Mouse (Mus musculus): ENCODE measurements around the gene Prr36. TPM values are rescaled to one million over a fixed set of nuclear protein-coding genes. Genes with fewer than 3 reads are reported as not detected.

Prr36 gene
- polyA plus RNA-seq, 1 experiment from 2014 or later, result 1.4 TPM

DNA sequence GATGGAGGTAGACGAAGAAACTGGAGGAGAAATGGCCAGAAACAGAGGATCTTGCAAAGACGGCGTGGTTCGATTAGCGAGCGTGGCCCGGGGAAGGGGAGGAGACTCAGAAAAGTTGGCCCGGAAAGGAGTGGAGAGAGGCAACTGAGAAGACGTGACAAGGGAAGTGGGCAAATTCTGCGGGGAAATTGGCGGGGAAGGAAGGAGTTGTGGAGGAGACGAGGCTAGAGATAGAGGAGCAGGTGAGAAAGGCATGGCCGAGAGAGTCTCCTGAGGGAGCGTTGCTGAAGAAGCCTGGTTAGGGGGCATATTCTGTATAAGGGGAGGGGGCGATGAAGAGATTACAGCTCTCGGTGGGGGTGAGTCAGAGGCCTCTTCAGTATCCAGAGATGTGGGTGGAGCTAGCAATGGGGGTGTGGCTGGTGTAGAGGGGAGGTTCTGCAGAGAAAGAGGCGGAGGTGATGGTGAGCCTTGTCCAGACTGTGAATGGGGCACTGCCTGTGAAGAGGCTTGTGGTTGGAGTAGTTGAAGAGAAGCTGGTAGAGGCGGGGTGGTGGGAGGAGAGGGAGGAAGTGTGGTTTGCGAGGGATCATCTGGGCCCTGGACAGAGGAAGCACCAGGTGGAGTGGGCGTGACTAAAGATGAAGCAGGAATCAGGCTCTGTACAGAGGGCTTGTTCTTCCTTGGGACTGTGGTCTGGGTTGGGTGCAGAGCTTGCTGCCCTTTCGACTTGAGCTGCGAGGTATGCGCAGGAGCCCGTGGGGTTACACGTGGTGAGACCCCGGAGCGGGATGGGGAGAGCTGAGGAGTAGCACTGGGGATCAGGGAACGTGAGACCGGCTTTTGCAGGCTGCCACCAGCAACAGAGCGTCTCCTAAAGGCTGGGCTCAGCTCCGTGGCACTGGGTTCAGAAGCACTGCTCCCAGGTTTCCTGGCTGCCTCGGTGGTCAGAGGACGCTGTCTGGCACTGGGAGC is 3.0 kb downstream of the Prr36 start:
- peak; percentile 34; the same call in 1 of the 2 replicates for ATAC-seq (ENCODE audit: insufficient number of reproducible peaks, insufficient read depth, low FRiP score, low TSS enrichment, low read depth)
- Histone ChIP-seq H3K27ac (no peak overlapping the region), H3K4me2 (peak overlapping the region; percentile 91), H3K4me3 (replicated peaks) (peak overlapping the region; percentile 46), H3K9ac (replicated peaks) (peak overlapping the region; percentile 44; the same call in 1 of the 2 replicates), H3K36me3 (0 out of 2 replicates have a peak, but pooled peaks cover 9% of the 10 kb centered on the region), H3K4me1 (replicated peaks) (peaks cover 38% of the 10 kb centered on the region), H3K9me3 (0 out of 2 replicates have a peak, but pooled peaks cover 2% of the 10 kb centered on the region), H3K27me3 (peaks cover 72% of the 10 kb centered on the region)
- WGBS, result 8% methylated on average over 33 of the region's 33 CpGs

DNA sequence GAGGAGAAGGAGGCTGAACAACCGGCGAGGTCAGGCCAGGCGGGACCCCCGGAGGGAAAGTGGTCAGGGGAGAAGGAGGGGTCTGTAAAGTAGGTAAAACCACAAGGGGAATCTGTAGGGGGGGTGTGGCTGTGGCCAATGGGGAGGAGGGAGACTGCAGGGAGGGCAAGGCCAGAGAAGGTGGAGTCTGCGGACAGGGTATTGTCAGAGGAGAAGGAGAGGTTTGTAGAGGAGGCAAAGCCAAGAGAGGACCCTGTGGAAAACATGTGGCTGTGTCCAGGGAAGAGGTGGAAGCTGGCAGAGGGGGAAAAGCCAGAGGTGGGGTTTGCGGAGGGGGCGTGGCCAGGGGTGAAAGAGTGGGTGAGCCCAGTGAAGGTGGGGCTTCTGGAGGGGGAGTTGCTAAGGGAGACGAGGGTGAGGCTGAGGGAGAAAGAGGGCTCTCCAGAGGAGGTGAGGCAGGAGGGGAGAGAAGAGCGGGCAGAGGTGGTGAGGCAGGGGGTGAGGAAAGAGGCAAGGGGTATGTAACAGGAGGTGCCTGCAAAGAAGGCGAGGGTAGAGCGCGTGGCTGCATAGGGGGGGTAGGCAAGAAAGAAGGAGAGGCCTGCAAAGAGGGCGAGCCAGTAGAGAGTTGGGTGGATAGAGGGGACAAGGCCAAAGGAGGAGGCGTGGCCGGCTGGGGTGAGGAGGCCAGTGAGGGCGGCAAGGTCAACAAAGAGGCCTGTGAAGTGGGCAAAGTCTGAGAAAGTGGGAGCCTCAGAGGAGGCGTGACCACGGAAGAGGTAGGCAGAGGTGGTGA is 3.9 kb downstream of the Prr36 start:
- H3K27me3 ChIP-seq, result peaks cover 74% of the 10 kb centered on the region
- H3K36me3 ChIP-seq, result 0 out of 2 replicates have a peak, but pooled peaks cover 9% of the 10 kb centered on the region
- H3K4me1 ChIP-seq (replicated peaks), result peaks cover 38% of the 10 kb centered on the region
- no peak overlapping the region for H3K27ac ChIP-seq
- H3K9me3 ChIP-seq, result 0 out of 2 replicates have a peak, but pooled peaks cover 5% of the 10 kb centered on the region
- H3K4me2 ChIP-seq, result peak overlapping the region; percentile 91
- peak overlapping the region; percentile 57 for H3K9ac ChIP-seq (replicated peaks)
- peak overlapping the region; percentile 46 for H3K4me3 ChIP-seq (replicated peaks)
- ATAC-seq (ENCODE audit: insufficient number of reproducible peaks, insufficient read depth, low FRiP score, low TSS enrichment, low read depth), result peak; percentile 71
- under 1% methylated on average over 18 of the region's 18 CpGs for WGBS

DNA sequence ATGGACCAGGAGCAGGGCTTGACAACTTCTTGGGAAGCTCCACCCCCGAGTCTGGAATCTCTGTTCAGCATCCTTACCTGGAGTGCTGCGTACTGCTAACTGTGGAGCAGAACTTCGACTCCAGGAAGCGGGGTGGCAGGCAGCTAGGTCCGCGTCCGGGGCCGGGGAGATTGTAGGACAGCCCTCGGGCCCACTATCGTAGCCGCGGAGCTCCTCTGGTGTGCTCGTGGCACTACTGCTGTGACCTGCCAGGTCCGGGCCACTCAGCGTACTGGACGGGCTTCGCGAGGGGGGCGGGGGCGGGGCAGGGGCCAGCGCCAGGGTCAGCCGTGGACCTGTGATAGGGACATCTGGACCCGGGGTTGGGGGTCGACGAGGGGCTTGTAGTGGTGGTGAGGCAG is 4.5 kb downstream of the Prr36 start:
- under 1% methylated on average over 25 of the region's 25 CpGs for WGBS

DNA sequence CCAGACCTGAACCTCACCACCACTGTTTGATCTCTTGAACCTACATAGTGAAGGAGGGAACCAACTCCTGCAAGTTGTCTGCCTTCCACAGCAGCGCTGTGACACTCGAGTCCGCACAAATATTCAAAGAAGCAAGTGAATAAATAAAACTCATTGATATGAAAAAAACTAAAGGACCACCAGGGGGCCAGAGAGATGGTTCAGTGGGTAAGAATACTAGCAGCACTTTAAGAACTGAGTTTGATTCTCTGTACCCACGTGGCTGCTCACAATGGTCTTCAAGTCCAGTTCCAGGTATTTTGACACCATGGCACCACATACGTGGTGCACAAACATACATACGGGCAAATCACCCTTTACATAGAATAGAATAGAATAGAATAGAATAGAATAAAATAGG is 6.2 kb downstream of the Prr36 start:
- H3K27me3 ChIP-seq, result peaks cover 74% of the 10 kb centered on the region
- H3K9me3 ChIP-seq, result 0 out of 2 replicates have a peak, but pooled peaks cover 5% of the 10 kb centered on the region
- H3K4me3 ChIP-seq (replicated peaks), result no peak overlapping the region
- H3K4me1 ChIP-seq (replicated peaks), result peaks cover 33% of the 10 kb centered on the region
- no peak overlapping the region for H3K9ac ChIP-seq (replicated peaks)
- H3K36me3 ChIP-seq, result 0 out of 2 replicates have a peak, but pooled peaks cover 9% of the 10 kb centered on the region
- H3K4me2 ChIP-seq, result no peak overlapping the region
- WGBS, result 85% methylated on average over 6 of the region's 6 CpGs
- H3K27ac ChIP-seq, result no peak overlapping the region
- no peak for ATAC-seq (ENCODE audit: insufficient number of reproducible peaks, insufficient read depth, low FRiP score, low TSS enrichment, low read depth)

More for the DNA sequence above, 4.5 kb downstream of the Prr36 start:
- peak overlapping the region; percentile 91 for H3K4me2 ChIP-seq
- H3K9ac ChIP-seq (replicated peaks), result peak overlapping the region; percentile 57; the same call in 1 of the 2 replicates
- no peak overlapping the region for H3K27ac ChIP-seq
- peaks cover 74% of the 10 kb centered on the region for H3K27me3 ChIP-seq
- H3K36me3 ChIP-seq, result 0 out of 2 replicates have a peak, but pooled peaks cover 9% of the 10 kb centered on the region
- peak; percentile 21 for ATAC-seq (ENCODE audit: insufficient number of reproducible peaks, insufficient read depth, low FRiP score, low TSS enrichment, low read depth)
- H3K4me1 ChIP-seq (replicated peaks), result peaks cover 38% of the 10 kb centered on the region
- H3K4me3 ChIP-seq (replicated peaks), result peak overlapping the region; percentile 46
- 0 out of 2 replicates have a peak, but pooled peaks cover 5% of the 10 kb centered on the region for H3K9me3 ChIP-seq

DNA sequence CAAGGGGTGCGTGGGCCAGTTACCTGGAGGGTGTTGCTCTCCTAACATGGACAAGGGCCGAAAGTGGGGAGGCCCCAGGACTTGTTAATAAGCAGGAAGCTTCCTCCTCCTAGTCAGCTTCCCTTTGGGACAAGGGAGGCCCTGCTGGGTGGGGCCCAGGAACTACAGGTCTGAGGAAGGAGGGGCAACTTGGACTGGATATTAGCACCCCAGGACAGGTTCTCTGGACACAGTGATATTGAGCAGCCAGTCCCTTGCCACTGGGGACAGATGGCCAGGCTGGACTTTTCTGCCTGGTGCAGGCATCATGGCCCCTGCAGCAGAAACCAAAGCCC is 10.3 kb downstream of the Prr36 start:
- 41% methylated on average over 2 of the region's 2 CpGs for WGBS
- Histone ChIP-seq H3K4me2 (no peak overlapping the region), H3K27ac (no peak overlapping the region), H3K36me3 (peaks cover 18% of the 10 kb centered on the region; the same call in 1 of the 2 replicates), H3K9ac (replicated peaks) (no peak overlapping the region), H3K27me3 (peaks cover 65% of the 10 kb centered on the region), H3K9me3 (0 out of 2 replicates have a peak, but pooled peaks cover 5% of the 10 kb centered on the region), H3K4me1 (replicated peaks) (peaks cover 12% of the 10 kb centered on the region), H3K4me3 (replicated peaks) (no peak overlapping the region)
- ATAC-seq (ENCODE audit: insufficient number of reproducible peaks, insufficient read depth, low FRiP score, low TSS enrichment, low read depth), result no peak

DNA sequence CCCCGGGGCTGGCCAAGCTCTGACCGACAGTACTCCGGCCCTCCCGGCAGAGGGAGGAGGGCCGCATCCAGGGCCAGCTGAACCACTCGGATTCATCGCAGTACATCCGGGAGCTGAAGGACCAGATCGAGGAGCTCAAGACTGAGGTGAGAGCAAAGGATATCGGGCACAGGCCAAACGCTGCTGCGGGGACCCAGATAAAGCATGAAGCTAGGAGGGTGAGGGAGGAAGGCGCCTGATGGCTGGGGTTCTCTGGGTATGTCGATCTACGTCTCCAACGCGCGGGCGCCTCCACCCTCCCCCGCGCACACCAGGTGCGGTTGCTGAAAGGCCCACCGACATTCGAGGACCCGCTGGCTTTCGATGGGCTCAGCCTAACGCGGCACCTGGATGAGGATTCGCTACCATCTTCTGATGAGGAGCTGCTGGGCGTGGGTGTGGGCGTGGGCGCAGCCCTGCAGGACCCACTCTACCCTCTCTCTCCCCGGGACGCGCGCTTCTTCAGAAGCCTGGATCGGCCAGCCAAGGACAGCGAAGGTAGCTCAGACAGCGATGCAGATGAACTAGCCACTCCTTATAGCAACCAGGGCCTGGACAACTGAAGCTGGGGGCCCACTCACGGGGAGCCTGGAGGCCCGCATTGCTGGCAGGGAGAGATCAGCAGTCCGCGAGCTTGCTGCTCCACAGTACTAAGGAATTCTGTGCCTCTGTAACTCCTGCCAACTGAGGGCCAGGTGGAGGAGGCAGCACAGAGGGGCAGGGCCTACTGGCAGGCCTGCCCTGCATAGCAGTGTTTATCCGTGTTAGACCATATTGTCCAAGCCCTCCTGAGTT is 10.9 kb downstream of the Prr36 start:
- peaks cover 12% of the 10 kb centered on the region for H3K4me1 ChIP-seq (replicated peaks)
- ATAC-seq (ENCODE audit: insufficient number of reproducible peaks, insufficient read depth, low FRiP score, low TSS enrichment, low read depth), result peak; percentile 21; the same call in 1 of the 2 replicates
- H3K9ac ChIP-seq (replicated peaks), result peak overlapping the region; percentile 47; the same call in 1 of the 2 replicates
- WGBS, result 8% methylated on average over 44 of the region's 44 CpGs
- peaks cover 64% of the 10 kb centered on the region for H3K27me3 ChIP-seq
- H3K4me3 ChIP-seq (replicated peaks), result peak overlapping the region; percentile 22
- peak overlapping the region; percentile 34 for H3K4me2 ChIP-seq
- H3K9me3 ChIP-seq, result 0 out of 2 replicates have a peak, but pooled peaks cover 5% of the 10 kb centered on the region
- H3K36me3 ChIP-seq, result peaks cover 18% of the 10 kb centered on the region; the same call in 1 of the 2 replicates
- no peak overlapping the region for H3K27ac ChIP-seq

DNA sequence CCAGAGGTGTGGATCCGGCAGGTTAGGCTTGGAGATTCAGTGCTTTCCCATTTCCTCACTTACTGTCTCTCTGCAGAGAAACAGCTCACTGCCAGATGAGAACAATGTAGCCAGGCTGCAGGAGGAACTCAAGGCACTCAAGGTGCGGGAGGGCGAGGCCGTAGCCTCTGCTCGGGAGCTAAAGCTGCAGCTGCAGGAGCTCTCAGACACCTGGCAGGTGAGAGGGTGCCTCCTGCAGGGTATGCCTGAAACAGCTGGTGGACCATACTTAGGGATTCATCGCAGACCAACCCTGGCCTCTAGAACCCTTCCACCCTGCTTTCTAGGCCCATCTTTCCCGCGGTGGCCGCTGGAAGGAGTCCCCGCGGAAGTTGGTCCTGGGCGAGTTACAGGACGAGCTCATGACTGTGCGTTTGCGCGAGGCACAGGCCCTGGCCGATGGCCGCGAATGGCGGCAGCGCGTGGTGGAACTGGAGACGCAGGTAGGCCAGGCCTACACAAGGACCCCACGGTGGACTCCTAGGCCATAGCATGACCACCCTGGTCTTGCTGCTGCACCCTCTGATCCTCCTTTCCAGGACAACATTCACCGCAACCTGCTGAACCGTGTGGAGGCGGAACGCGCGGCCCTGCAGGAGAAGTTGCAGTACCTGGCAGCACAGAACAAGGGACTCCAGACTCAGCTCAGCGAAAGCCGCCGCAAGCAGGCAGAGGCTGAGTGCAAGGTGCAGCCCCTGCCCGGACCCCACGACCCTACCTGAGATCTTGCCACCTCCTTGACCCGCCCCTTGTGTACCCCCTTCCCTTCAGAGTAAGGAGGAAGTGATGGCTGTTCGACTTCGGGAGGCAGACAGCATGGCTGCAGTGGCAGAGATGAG is 11.8 kb downstream of the Prr36 start:
- no peak overlapping the region for H3K27ac ChIP-seq
- H3K36me3 ChIP-seq, result peaks cover 18% of the 10 kb centered on the region; the same call in 1 of the 2 replicates
- H3K9me3 ChIP-seq, result 0 out of 2 replicates have a peak, but pooled peaks cover 5% of the 10 kb centered on the region
- H3K4me3 ChIP-seq (replicated peaks), result peak overlapping the region; percentile 22
- ATAC-seq (ENCODE audit: insufficient number of reproducible peaks, insufficient read depth, low FRiP score, low TSS enrichment, low read depth), result peak; percentile 7; the same call in 1 of the 2 replicates
- H3K9ac ChIP-seq (replicated peaks), result peak overlapping the region; percentile 47; the same call in 1 of the 2 replicates
- H3K4me2 ChIP-seq, result peak overlapping the region; percentile 34
- WGBS, result 8% methylated on average over 38 of the region's 38 CpGs
- H3K27me3 ChIP-seq, result peaks cover 59% of the 10 kb centered on the region
- H3K4me1 ChIP-seq (replicated peaks), result peaks cover 12% of the 10 kb centered on the region

DNA sequence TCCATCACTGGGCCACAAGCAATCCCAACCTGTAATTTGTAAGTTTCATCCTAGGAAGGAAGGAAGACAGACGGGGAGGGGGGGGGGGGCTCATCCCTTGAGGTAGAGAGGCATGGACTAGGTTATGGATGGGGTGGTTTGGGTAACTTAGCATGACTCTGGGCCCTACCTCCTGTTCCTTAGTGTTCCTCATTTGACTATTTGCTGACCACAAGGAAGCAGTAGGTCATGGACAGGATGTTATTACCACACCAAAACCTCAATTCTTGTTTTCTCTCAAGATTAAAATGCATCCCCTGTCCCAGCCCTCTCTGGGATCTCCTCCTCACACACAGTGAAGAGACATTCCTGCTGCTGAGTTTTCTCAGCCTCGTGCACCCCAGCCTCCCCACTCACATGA is 15.9 kb downstream of the Prr36 start:
- no peak for ATAC-seq (ENCODE audit: insufficient number of reproducible peaks, insufficient read depth, low FRiP score, low TSS enrichment, low read depth)
- no peak overlapping the region for H3K4me2 ChIP-seq
- no peaks in the 10 kb centered on the region for H3K9me3 ChIP-seq
- no peak overlapping the region for H3K4me3 ChIP-seq (replicated peaks)
- WGBS, result 78% methylated on average over 2 of the region's 2 CpGs
- peaks cover 30% of the 10 kb centered on the region for H3K27me3 ChIP-seq
- peaks cover 17% of the 10 kb centered on the region; the same call in 1 of the 2 replicates for H3K36me3 ChIP-seq
- no peak overlapping the region for H3K27ac ChIP-seq
- H3K9ac ChIP-seq (replicated peaks), result no peak overlapping the region
- peaks cover 5% of the 10 kb centered on the region for H3K4me1 ChIP-seq (replicated peaks)

DNA sequence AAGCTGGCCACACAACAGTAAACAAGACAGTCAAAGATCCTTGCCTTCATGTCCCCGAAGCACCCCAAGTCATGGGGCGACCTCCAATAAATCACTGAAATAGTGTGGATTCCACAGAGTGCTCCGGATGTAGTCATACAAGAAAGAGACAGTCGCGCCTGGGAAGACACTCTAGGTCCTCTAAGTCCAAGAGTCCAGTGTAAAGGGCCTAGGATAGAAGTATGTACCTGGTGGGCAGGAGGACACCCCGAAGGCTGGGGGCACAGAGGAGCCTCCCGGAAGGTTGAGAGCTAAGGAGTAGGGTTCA is 23.7 kb downstream of the Prr36 start:
- Histone ChIP-seq H3K4me3 (replicated peaks) (no peak overlapping the region), H3K27me3 (no peaks in the 10 kb centered on the region), H3K36me3 (peaks cover 16% of the 10 kb centered on the region; the same call in 1 of the 2 replicates), H3K4me2 (peak overlapping the region; percentile 42), H3K4me1 (replicated peaks) (peaks cover 6% of the 10 kb centered on the region), H3K9me3 (no peaks in the 10 kb centered on the region), H3K27ac (no peak overlapping the region), H3K9ac (replicated peaks) (no peak overlapping the region)
- WGBS, result 50% methylated on average over 7 of the region's 7 CpGs
- ATAC-seq (ENCODE audit: insufficient number of reproducible peaks, insufficient read depth, low FRiP score, low TSS enrichment, low read depth), result peak; percentile 34; the same call in 1 of the 2 replicates
